Mouse (Mus musculus) forebrain, embryonic 16.5 days (tissue): ENCODE data around the gene Crisp2. TPM values are rescaled to one million over a fixed set of nuclear protein-coding genes. Genes with fewer than 3 reads are reported as not detected.
"Not testable (repeated sequence)": the region's sequence is repeated elsewhere in the genome, so short reads cannot be mapped to it uniquely, and the experiment has no call there.

Experiments used
- ATAC-seq: fragments of 200-750 bp; cut with Nextera tagmentation; 2 replicates; pipeline ENCODE4 v1.8.0; 2017; ENCODE audit warnings: mild to moderate bottlenecking, moderate library complexity
- H3K27ac ChIP-seq: fragments of 300-500 bp; sonication (generic); 2 replicates; pipeline ENCODE4 v1.5.1; 2014; ENCODE audit warnings: low read length, control low read depth
- H3K27me3 ChIP-seq: fragments of 300-500 bp; sonication (generic); replicated peaks from 2 replicates; pipeline ENCODE4 v1.6.1; 2014; ENCODE audit warnings: low read length; ENCODE audit not compliant: control insufficient read depth, insufficient read depth
- H3K36me3 ChIP-seq: fragments of 300-500 bp; sonication (generic); 2 replicates; pipeline ENCODE4 v1.6.1; 2014; ENCODE audit not compliant: control insufficient read depth, insufficient read depth
- H3K4me1 ChIP-seq: fragments of 300-500 bp; sonication (generic); replicated peaks from 2 replicates; pipeline ENCODE4 v1.6.1; 2014; ENCODE audit warnings: low read length; ENCODE audit not compliant: control insufficient read depth, insufficient read depth
- H3K4me2 ChIP-seq: fragments of 300-500 bp; sonication (generic); 2 replicates; pipeline ENCODE4 v1.6.1; 2014; ENCODE audit warnings: mild to moderate bottlenecking, low read length, control low read depth
- H3K4me3 ChIP-seq: fragments of 300-500 bp; sonication (generic); replicated peaks from 2 replicates; pipeline ENCODE4 v1.5.1; 2014; ENCODE audit warnings: mild to moderate bottlenecking, low read length, control low read depth
- H3K9ac ChIP-seq: fragments of 300-500 bp; sonication (generic); replicated peaks from 2 replicates; pipeline ENCODE4 v1.6.1; 2014; ENCODE audit warnings: low read depth, low read length, control low read depth
- H3K9me3 ChIP-seq: fragments of 300-500 bp; sonication (generic); 2 replicates; pipeline ENCODE4 v1.6.1; 2016; ENCODE audit warnings: low read length; ENCODE audit not compliant: control insufficient read depth
- WGBS: fragments of 180-500 bp; shearing (Covaris S2); extraction: QIAGEN DNeasy Blood & Tissue Kit; methylation state at CpG from one replicate; pipeline ENCODE4 v1.1.7; 2014; 5-methylcytosine and 5-hydroxymethylcytosine counted together
- polyA plus RNA-seq: library from polyadenylated mRNA; unstranded; fragments of >200 nt; fragmentation: Nextera tagmentation; extraction: Ambion mirVana; gene quantifications from 2 replicates; pipeline ENCODE4 v1.2.1, GENCODE M21; 2015

Gene Crisp2
- polyA plus RNA-seq, 1 experiment from 2014 or later = not detected

DNA sequence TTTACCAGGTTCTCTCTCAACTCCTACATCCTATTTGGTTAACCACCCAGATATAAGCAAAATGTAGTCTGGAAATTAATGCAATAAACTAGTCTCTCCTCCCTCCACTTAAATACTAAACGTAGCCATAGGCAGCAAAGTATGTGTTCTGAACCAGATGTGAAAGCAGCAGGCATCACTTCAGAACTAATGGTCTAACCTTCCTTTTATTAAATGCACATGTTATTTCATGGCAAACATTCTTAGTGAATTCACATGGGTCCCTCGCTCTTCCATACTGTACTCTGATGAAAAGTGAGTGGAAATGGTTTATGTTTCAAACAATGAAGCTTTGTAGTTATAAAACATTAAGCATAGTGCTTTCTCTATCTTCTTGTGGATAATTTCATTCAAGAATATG, 75.5 kb downstream of the Crisp2 start:
- H3K9ac ChIP-seq = no peak overlapping the region
- H3K36me3 ChIP-seq = no peaks in the 10 kb centered on the region
- H3K4me1 ChIP-seq = no peaks in the 10 kb centered on the region
- H3K27ac ChIP-seq = no peak overlapping the region
- H3K9me3 ChIP-seq = no peaks in the 10 kb centered on the region
- no peaks in the 10 kb centered on the region for H3K27me3 ChIP-seq
- ATAC-seq = no peak
- H3K4me2 ChIP-seq = no peak overlapping the region
- H3K4me3 ChIP-seq = no peak overlapping the region
- 82% methylated on average over 2 of the region's 2 CpGs for WGBS

DNA sequence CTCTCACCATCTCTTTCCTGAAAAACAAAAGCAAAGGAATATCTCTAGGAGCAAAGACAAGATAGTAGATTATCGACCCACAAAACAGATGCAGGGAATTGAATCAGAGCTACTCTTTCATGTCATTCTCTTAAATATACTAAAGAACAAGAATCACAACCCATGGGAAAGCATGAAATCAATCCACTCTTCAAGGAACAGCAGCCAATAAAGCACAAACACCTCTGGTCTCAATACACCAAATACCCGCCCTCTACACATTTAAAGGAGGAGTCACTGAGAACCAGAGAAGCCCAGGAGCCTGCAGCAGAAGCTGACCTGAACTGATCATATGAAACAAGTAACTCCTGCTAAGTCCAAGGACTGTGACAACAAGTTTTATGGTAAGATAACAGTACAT, 80.0 kb downstream of the Crisp2 start, which contains the start of gene Esp1:
Esp1 (plus strand) TSS at position 301 of the 400 bp plus-strand sequence.
- Histone ChIP-seq H3K4me3 (no peak within 1 kb of the TSS), H3K9me3 (no peaks in the 10 kb centered on the region), H3K4me2 (no peak within 1 kb of the TSS), H3K27ac (no peak within 1 kb of the TSS), H3K27me3 (no peaks in the 10 kb centered on the region), H3K4me1 (no peaks in the 10 kb centered on the region), H3K36me3 (no peaks in the 10 kb centered on the region), H3K9ac (no peak within 1 kb of the TSS)
- ATAC-seq = no peak
- 87% methylated on average over 2 of the region's 2 CpGs for WGBS

DNA sequence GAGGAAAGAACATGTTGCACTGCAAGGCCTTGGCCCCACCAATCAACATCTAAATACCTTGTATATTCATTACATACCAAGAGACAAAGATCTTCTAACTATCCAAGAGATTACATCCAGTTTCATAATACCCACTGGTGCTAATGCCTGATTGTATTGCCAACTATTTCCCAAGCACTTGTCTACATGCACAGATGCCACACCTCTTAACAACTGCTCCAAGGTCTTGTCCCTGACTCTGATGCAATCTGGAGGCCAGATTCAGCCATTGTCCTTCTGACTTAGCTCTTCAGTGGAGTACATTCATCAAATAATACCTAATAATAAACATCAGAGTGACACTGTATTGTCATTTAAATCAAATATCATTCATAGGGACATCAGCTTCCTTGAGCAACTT, 89.7 kb downstream of the Crisp2 start:
- H3K9ac ChIP-seq, H3K27ac ChIP-seq, H3K4me2 ChIP-seq, H3K4me1 ChIP-seq, ATAC-seq, H3K36me3 ChIP-seq, H3K27me3 ChIP-seq, H3K4me3 ChIP-seq, H3K9me3 ChIP-seq: not testable (repeated sequence)

DNA sequence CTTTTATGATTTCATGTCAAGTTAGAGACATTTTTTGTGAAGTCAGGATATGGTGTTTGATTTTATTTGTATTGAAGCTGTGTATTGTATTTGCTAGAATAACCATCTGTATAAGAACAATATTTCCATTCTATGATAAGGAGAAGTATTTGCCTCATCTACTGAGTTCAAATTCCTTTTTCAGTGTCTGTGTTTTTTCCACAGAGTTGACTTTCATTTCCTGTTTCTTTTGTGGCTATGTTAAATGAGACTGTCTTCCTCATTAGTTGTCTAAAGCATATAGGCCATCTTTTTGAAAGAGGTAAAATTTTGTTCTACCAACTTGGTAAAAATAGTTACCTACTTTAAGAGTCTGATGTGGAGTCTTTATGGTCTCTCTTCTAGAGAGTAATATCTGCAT, 90.5 kb downstream of the Crisp2 start:
- H3K4me3 ChIP-seq = no peak overlapping the region
- ATAC-seq = no peak
- no peaks in the 10 kb centered on the region for H3K4me1 ChIP-seq
- no peak overlapping the region for H3K9ac ChIP-seq
- H3K9me3 ChIP-seq = no peaks in the 10 kb centered on the region
- no peak overlapping the region for H3K4me2 ChIP-seq
- no peaks in the 10 kb centered on the region for H3K27me3 ChIP-seq
- H3K27ac ChIP-seq = no peak overlapping the region
- H3K36me3 ChIP-seq = no peaks in the 10 kb centered on the region

Other genes starting within 250 kb of the Crisp2 start
- not detected in 2 replicates for gene Esp6, start 245.5 kb downstream of the Crisp2 start, polyA plus RNA-seq
- not detected in 2 replicates for gene Esp4, start 208.4 kb downstream of the Crisp2 start, polyA plus RNA-seq
- gene Esp3, start 174.9 kb downstream of the Crisp2 start, polyA plus RNA-seq = not detected in 2 replicates
- gene Esp1, start 79.9 kb downstream of the Crisp2 start, polyA plus RNA-seq = not detected in 2 replicates
- 0.09 TPM in 1 of 2 replicates, not detected in the other for gene Rhag, start 4.1 kb upstream of the Crisp2 start, polyA plus RNA-seq
- 0.49 and 0.52 TPM in 2 replicates for gene 9130008F23Rik, start 73.6 kb upstream of the Crisp2 start, polyA plus RNA-seq
- not detected in 2 replicates for gene Glyatl3, start 107.3 kb upstream of the Crisp2 start, polyA plus RNA-seq
- gene Mut, start 127.7 kb upstream of the Crisp2 start, polyA plus RNA-seq = 20.8 and 25.5 TPM in 2 replicates
- 15.7 and 18.9 TPM in 2 replicates for gene Cenpq, start 128.0 kb upstream of the Crisp2 start, polyA plus RNA-seq